Comparison of ENCODE assay signal across 22 mouse cellular contexts in the genomic region with DNA sequence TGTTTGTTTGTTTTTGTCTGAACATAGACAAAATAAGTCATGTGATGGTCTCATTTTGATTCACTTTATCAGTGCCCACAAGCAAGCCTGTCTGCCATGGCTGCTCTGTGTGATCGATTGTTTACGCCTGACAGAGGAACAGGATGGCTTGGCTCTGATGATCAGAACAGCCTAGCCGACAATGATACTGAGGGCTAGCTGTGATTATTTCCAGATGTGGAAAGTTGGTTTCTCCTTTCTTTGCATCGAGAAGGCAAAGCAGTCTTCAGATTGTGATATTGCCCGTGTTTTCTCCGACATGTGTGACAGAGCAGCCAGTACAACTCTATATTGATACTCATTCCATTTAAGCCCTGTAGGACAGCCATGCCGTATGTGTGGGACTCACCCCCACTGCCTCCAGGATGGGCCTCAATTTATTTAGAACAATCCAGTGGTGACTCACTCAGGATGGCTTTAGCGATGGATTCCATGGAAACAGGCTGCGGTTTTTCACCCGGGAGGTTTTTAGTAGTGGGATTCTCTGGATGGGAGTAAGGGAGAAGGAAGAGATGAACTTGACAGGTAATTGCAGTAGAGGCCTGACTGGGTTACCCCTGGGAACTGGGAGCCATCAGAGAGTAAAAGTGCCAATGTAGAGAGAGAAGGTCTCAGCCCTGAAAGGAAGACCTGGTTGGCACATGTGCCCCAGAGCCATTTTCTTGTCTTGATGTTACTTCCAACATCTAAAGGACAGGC. TPM values are rescaled to one million over a fixed set of nuclear protein-coding genes. Genes with fewer than 3 reads are reported as not detected.
A peak's percentile ranks its signal among the peaks of the same experiment; 100 is the strongest.
DNase-seq lines count a peak whose midpoint lies in the region; ATAC-seq and TF ChIP-seq lines count a peak whose summit lies in the region.
"Had no signal": no experiment of that assay in that cellular context is flagged by ENCODE, and none has a peak within 500 bp of the region (broad histone marks: within the 10 kb centered on the region; RNA-seq: fewer than 3 reads in every experiment).

No protein-coding gene starts in this region.

- H3K79me2 ChIP-seq in heart, adult 2 months (replicated peaks; ENCODE audit: control insufficient read depth, insufficient read depth, low read length): no peaks in the 10 kb centered on the region

- no peaks in the 10 kb centered on the region for H3K27me3 ChIP-seq in heart, adult 2 months (ENCODE audit: control insufficient read depth, insufficient read depth, low read length)
- no peaks in the 10 kb centered on the region for H3K27me3 ChIP-seq in embryonic facial prominence, embryonic 13.5 days
- H3K27me3 ChIP-seq in limb, embryonic 13.5 days: no peaks in the 10 kb centered on the region
- H3K27me3 ChIP-seq: hindbrain, embryonic 15.5 days had no signal

- DNase-seq in heart, adult 2 months: no peak
- DNase-seq in heart, postnatal 4 days: no peak
- DNase-seq in brain, adult 2 months (ENCODE audit: low read depth, low spot score): peak; percentile 54
- no peak for DNase-seq in kidney, postnatal 10 days
- DNase-seq in urinary bladder, postnatal 10 days (ENCODE audit: low spot score): no peak
- DNase-seq in layer of hippocampus, adult 18-20 months (ENCODE audit: low spot score in 2 of 2): no peak
- DNase-seq: adrenal gland, postnatal 14 days; cerebellum, adult 9-11 months; gastrocnemius, postnatal 36 days; kidney, adult 11 months; liver; lung, adult 18-20 months had no signal

- H3K27ac ChIP-seq in heart, adult 2 months: peak overlapping the region; percentile 52
- H3K27ac ChIP-seq in embryonic facial prominence, embryonic 13.5 days: peak overlapping the region; percentile 66
- H3K27ac ChIP-seq in limb, embryonic 13.5 days: peak overlapping the region; percentile 39; the same call in 1 of the 2 replicates
- H3K27ac ChIP-seq: hindbrain, embryonic 15.5 days; macrophage had no signal

- TF ChIP-seq CTCF in heart, adult 2 months (IDR thresholded peaks at IDR 0.05): no peak

- no peak overlapping the region for H3K9ac ChIP-seq in heart, adult 2 months (ENCODE audit: low read depth, low read length)
- no peak overlapping the region for H3K9ac ChIP-seq in embryonic facial prominence, embryonic 13.5 days
- no peak overlapping the region for H3K9ac ChIP-seq in limb, embryonic 13.5 days
- H3K9ac ChIP-seq: hindbrain, embryonic 15.5 days had no signal

- intact Hi-C loops in heart, adult 2 months (cut with DNase I): loop anchor here (5.0 kb wide), 1 partner anchor 52 kb away; no protein-coding TSS in a partner anchor

- H3K4me3 ChIP-seq in heart, adult 2 months: no peak overlapping the region
- no peak overlapping the region for H3K4me3 ChIP-seq in embryonic facial prominence, embryonic 13.5 days
- H3K4me3 ChIP-seq in limb, embryonic 13.5 days: no peak overlapping the region
- H3K4me3 ChIP-seq: hindbrain, embryonic 15.5 days had no signal

- peaks cover 12% of the 10 kb centered on the region for H3K4me1 ChIP-seq in heart, adult 2 months (ENCODE audit: control insufficient read depth, insufficient read depth, low read length)
- peaks cover 51% of the 10 kb centered on the region for H3K4me1 ChIP-seq in embryonic facial prominence, embryonic 13.5 days
- peaks cover 54% of the 10 kb centered on the region for H3K4me1 ChIP-seq in limb, embryonic 13.5 days
- H3K4me1 ChIP-seq: hindbrain, embryonic 15.5 days had no signal

- TF ChIP-seq EP300 in heart, adult 2 months (IDR thresholded peaks at IDR 0.05; ENCODE audit: insufficient read depth, low read depth, low read length): no peak

- H3K4me2 ChIP-seq in embryonic facial prominence, embryonic 13.5 days: peak overlapping the region; percentile 15; the same call in 1 of the 2 replicates
- 0 out of 2 replicates have a peak overlapping the region, but pooled peaks have one; percentile 19 for H3K4me2 ChIP-seq in limb, embryonic 13.5 days (replicated peaks)
- H3K4me2 ChIP-seq: hindbrain, embryonic 15.5 days had no signal

- TF ChIP-seq POLR2A in heart, adult 2 months (IDR thresholded peaks at IDR 0.05; ENCODE audit: insufficient read depth, low read depth, low read length): no peak

- 51% methylated on average over 10 of the region's 10 CpGs for WGBS in heart, adult 2 months
- 32% methylated on average over 10 of the region's 10 CpGs for WGBS in embryonic facial prominence, embryonic 13.5 days
- WGBS in limb, embryonic 13.5 days: 25% methylated on average over 10 of the region's 10 CpGs

- no peaks in the 10 kb centered on the region for H3K36me3 ChIP-seq in heart, adult 2 months (ENCODE audit: control insufficient read depth, insufficient read depth, low read length)
- H3K36me3 ChIP-seq in embryonic facial prominence, embryonic 13.5 days: no peaks in the 10 kb centered on the region
- no peaks in the 10 kb centered on the region for H3K36me3 ChIP-seq in limb, embryonic 13.5 days
- H3K36me3 ChIP-seq: G1E; hindbrain, embryonic 15.5 days had no signal

- H3K9me3 ChIP-seq in embryonic facial prominence, embryonic 13.5 days: no peaks in the 10 kb centered on the region
- H3K9me3 ChIP-seq in limb, embryonic 13.5 days: no peaks in the 10 kb centered on the region
- H3K9me3 ChIP-seq: G1E; hindbrain, embryonic 15.5 days had no signal

- ATAC-seq in embryonic facial prominence, embryonic 13.5 days (ENCODE audit: insufficient number of reproducible peaks, insufficient read depth, low FRiP score, low TSS enrichment, low read depth): no peak
- 0 out of 2 replicates have a peak, but pooled peaks have one; percentile 46 for ATAC-seq in limb, embryonic 13.5 days (ENCODE audit: low FRiP score, low read depth)

RNA-seq across cellular contexts. Expression of a gene that starts 36.1 kb away (rescaled TPM):
- total RNA-seq in heart, adult 2 months (2021): not detected
- polyA plus RNA-seq in heart, adult 2 months (2012; rRNA removed): not detected in 2 replicates
- total RNA-seq in heart, postnatal 4 days (2021): not detected
- polyA plus RNA-seq in embryonic facial prominence, embryonic 13.5 days (2015; fragmentation: Nextera tagmentation; extraction: Ambion mirVana): not detected in 2 replicates
- polyA plus RNA-seq in limb, embryonic 13.5 days (2015; fragmentation: Nextera tagmentation; extraction: Ambion mirVana): 0.43 TPM in 1 of 2 replicates, not detected in the other
- total RNA-seq in layer of hippocampus, adult 18-20 months (2021): not detected
- total RNA-seq: adrenal gland, postnatal 14 days; gastrocnemius, postnatal 36 days; midbrain, postnatal 0 days; neutrophil, adult 5-6 weeks had no signal
- polyA plus RNA-seq: G1E; hindbrain, embryonic 15.5 days; large intestine, adult 2 months; midbrain, postnatal 0 days; spleen, adult 2 months; stomach, embryonic 16.5 days had no signal
